Mouse (Mus musculus) heart, postnatal 0 days (tissue): ENCODE data around the gene Gm37240.

Experiments used
- CTCF ChIP-seq: IDR thresholded peaks from 2 replicates; pipeline ENCODE4 v1.5.1; 2016; ENCODE audit warnings: antibody characterized with exemption, control low read depth, low read depth
- EP300 ChIP-seq: IDR thresholded peaks from 2 replicates; pipeline ENCODE4 v1.6.1; 2016; ENCODE audit warnings: antibody characterized with exemption, low read depth

DNA sequence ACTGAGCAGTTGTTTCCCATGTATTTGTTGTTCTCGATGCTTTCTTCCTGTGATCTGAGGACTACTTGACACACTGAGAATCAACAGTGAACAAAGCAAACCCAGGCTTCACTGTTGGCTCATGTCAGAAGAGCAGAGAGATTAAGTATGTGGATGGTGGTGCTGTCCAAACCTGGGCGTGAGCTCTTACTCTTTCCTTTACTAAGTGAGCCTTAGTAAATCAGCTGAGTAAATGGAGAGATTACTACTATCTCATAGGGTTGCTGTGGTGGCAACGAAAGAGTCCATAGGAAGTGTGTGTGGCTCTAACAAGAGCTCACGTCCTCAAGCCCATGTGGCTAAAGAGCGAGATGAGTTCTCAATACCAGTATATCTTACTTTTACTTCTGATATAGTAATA is 950.4 kb downstream of the Gm37240 start:
- TF ChIP-seq CTCF (no peak), EP300 (no peak)
